Mouse (Mus musculus): ENCODE measurements around the gene Ppil4. TPM values are rescaled to one million over a fixed set of nuclear protein-coding genes. Genes with fewer than 3 reads are reported as not detected.

Gene Ppil4
- polyA plus RNA-seq, 1 experiment from 2014 or later, result 63.7 TPM

DNA sequence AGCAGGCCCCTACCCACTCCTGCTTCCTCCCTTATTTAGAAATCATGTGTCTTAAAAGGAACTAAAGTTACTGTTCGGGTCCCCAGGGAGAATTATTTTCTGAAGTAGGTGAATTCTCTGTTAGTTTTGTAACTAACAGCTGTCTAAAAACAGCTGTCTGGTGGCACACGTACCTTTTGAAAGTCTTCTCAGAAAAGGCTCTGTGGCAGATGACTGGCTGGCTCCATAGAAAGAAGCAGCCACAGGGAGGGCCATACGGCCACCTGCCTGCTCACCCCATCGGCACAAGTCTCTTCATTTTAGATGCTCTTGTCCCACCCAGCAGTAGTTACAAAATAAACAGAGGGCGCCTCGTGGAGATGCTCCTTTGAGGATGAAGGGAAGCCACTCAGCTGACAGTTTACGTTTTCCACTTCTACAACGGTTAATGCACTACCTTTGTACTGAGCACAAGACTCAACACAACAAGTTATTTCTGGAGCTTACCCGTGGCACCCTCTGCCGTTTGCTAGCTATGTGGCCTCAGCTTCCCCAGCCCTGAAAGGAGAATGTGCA, 42.1 kb downstream of the Ppil4 start:
- WGBS, result 80% methylated on average over 10 of the region's 10 CpGs
- Histone ChIP-seq H3K4me3 (replicated peaks; ENCODE audit: low read length) (no peak overlapping the region), H3K9ac (replicated peaks; ENCODE audit: low read depth, low read length) (no peak overlapping the region), H3K27me3 (replicated peaks; ENCODE audit: control insufficient read depth, insufficient read depth, low read length) (no peaks in the 10 kb centered on the region), H3K4me2 (ENCODE audit: low read length) (no peak overlapping the region), H3K4me1 (replicated peaks; ENCODE audit: control insufficient read depth, insufficient read depth, low read length) (no peaks in the 10 kb centered on the region), H3K9me3 (ENCODE audit: control insufficient read depth, low read length) (no peaks in the 10 kb centered on the region), H3K27ac (ENCODE audit: low read length) (no peak overlapping the region), H3K36me3 (ENCODE audit: control insufficient read depth, insufficient read depth) (no peaks in the 10 kb centered on the region)
- ATAC-seq, result no peak

DNA sequence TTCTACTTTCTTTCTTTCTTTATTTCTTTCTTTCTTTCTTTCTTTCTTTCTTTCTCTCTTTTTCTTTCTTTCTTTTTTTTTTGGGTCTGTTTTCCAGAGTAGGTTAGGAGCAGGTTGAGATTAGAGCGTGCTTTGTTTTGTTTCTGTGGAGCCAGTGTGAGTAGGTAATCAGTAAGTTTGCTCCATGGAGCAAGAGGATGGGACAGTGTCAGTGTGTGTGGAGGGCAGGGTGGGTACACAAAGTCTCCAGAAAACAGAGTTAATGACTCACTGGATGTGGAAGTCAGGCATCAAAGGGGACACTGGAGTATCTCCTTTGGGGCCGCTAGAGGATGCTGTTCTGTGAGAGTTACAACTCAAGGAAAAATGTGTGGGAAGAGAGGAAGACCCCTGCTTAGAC, 44.2 kb downstream of the Ppil4 start:
- no peak overlapping the region for H3K4me3 ChIP-seq (replicated peaks; ENCODE audit: low read length)
- no peak overlapping the region for H3K9ac ChIP-seq (replicated peaks; ENCODE audit: low read depth, low read length)
- no peak overlapping the region for H3K27ac ChIP-seq (ENCODE audit: low read length)
- no peaks in the 10 kb centered on the region for H3K4me1 ChIP-seq (replicated peaks; ENCODE audit: control insufficient read depth, insufficient read depth, low read length)
- H3K9me3 ChIP-seq (ENCODE audit: control insufficient read depth, low read length), result no peaks in the 10 kb centered on the region
- H3K27me3 ChIP-seq (replicated peaks; ENCODE audit: control insufficient read depth, insufficient read depth, low read length), result no peaks in the 10 kb centered on the region
- H3K4me2 ChIP-seq (ENCODE audit: low read length), result no peak overlapping the region
- WGBS, result 84% methylated on average over 2 of the region's 2 CpGs
- ATAC-seq, result no peak
- no peaks in the 10 kb centered on the region for H3K36me3 ChIP-seq (ENCODE audit: control insufficient read depth, insufficient read depth)

DNA sequence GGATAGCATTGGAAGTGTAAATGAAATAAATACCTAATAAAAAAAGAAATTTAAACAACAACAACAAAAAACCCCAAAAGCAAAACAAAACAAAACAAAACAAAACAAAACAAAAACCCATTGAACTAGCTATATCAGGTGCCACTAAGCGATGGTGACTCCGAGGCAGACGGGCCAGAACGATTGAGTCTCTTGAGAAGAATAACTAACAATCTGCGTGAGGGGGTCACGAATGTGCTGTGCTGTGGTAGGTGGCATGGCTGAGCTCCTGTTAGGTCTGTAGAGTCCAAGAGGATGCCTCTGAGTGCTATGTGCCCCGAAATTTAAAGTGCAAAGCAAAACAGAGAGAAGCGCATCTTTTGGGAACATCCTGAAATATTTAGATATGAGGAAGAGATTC, 44.8 kb downstream of the Ppil4 start:
- H3K27me3 ChIP-seq (replicated peaks; ENCODE audit: control insufficient read depth, insufficient read depth, low read length), result no peaks in the 10 kb centered on the region
- no peak overlapping the region for H3K9ac ChIP-seq (replicated peaks; ENCODE audit: low read depth, low read length)
- no peaks in the 10 kb centered on the region for H3K4me1 ChIP-seq (replicated peaks; ENCODE audit: control insufficient read depth, insufficient read depth, low read length)
- no peak for ATAC-seq
- no peak overlapping the region for H3K27ac ChIP-seq (ENCODE audit: low read length)
- H3K9me3 ChIP-seq (ENCODE audit: control insufficient read depth, low read length), result no peaks in the 10 kb centered on the region
- no peaks in the 10 kb centered on the region for H3K36me3 ChIP-seq (ENCODE audit: control insufficient read depth, insufficient read depth)
- H3K4me2 ChIP-seq (ENCODE audit: low read length), result no peak overlapping the region
- H3K4me3 ChIP-seq (replicated peaks; ENCODE audit: low read length), result no peak overlapping the region
- 86% methylated on average over 8 of the region's 8 CpGs for WGBS

DNA sequence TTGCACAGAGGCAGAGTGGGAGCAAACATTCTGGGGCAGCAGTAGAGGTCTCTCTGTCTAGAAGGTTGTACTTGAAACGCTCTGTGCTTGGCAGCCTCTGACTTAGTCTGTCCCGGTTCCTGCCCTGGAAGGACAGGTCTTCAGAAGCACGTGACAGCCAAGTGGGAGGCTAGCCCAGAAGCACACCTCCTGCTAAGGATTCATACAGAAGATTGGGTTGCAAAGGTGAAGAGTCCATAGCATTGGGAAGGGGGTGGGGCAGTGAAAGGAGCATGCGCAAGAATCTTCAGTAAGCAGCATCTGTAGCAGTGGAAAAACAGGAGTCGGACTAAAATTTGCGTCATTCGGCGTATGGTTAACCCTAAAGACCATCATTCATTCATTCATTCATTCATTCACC, 45.3 kb downstream of the Ppil4 start:
- no peaks in the 10 kb centered on the region for H3K27me3 ChIP-seq (replicated peaks; ENCODE audit: control insufficient read depth, insufficient read depth, low read length)
- H3K9me3 ChIP-seq (ENCODE audit: control insufficient read depth, low read length), result no peaks in the 10 kb centered on the region
- H3K4me2 ChIP-seq (ENCODE audit: low read length), result no peak overlapping the region
- H3K4me1 ChIP-seq (replicated peaks; ENCODE audit: control insufficient read depth, insufficient read depth, low read length), result no peaks in the 10 kb centered on the region
- H3K36me3 ChIP-seq (ENCODE audit: control insufficient read depth, insufficient read depth), result no peaks in the 10 kb centered on the region
- ATAC-seq, result no peak
- H3K9ac ChIP-seq (replicated peaks; ENCODE audit: low read depth, low read length), result no peak overlapping the region
- H3K27ac ChIP-seq (ENCODE audit: low read length), result no peak overlapping the region
- WGBS, result 94% methylated on average over 8 of the region's 8 CpGs
- H3K4me3 ChIP-seq (replicated peaks; ENCODE audit: low read length), result no peak overlapping the region

DNA sequence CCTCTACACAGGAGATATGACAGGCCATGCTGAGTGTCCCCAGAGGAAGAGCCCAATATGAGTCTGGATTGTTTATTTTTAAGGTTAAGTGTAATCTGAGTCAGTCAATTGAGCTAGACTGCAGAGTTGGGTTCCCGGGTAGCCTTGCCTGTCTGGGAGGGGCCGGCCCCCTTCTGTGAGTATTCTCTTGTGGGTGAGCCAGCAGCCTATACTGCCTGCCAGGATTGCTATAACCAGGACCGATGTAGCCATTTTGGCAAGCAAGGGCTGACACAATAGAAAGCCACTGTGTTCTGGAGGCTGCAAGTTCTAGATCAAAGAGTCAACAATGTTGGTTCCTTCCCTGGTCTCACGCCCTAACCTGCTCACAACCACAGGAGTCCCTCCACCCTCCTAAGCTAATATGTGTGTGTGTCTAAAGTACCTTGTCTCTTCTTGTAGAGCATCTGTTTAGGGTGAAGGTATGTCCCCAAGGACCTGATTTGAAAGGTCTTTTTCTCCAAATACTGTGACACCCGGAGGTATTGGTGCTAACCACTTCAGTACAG, 46.3 kb downstream of the Ppil4 start:
- Histone ChIP-seq H3K27ac (ENCODE audit: low read length) (no peak overlapping the region), H3K9ac (replicated peaks; ENCODE audit: low read depth, low read length) (no peak overlapping the region), H3K4me1 (replicated peaks; ENCODE audit: control insufficient read depth, insufficient read depth, low read length) (no peaks in the 10 kb centered on the region), H3K9me3 (ENCODE audit: control insufficient read depth, low read length) (no peaks in the 10 kb centered on the region), H3K36me3 (ENCODE audit: control insufficient read depth, insufficient read depth) (no peaks in the 10 kb centered on the region), H3K4me2 (ENCODE audit: low read length) (no peak overlapping the region), H3K4me3 (replicated peaks; ENCODE audit: low read length) (no peak overlapping the region), H3K27me3 (replicated peaks; ENCODE audit: control insufficient read depth, insufficient read depth, low read length) (no peaks in the 10 kb centered on the region)
- WGBS, result 82% methylated on average over 5 of the region's 5 CpGs
- no peak for ATAC-seq

DNA sequence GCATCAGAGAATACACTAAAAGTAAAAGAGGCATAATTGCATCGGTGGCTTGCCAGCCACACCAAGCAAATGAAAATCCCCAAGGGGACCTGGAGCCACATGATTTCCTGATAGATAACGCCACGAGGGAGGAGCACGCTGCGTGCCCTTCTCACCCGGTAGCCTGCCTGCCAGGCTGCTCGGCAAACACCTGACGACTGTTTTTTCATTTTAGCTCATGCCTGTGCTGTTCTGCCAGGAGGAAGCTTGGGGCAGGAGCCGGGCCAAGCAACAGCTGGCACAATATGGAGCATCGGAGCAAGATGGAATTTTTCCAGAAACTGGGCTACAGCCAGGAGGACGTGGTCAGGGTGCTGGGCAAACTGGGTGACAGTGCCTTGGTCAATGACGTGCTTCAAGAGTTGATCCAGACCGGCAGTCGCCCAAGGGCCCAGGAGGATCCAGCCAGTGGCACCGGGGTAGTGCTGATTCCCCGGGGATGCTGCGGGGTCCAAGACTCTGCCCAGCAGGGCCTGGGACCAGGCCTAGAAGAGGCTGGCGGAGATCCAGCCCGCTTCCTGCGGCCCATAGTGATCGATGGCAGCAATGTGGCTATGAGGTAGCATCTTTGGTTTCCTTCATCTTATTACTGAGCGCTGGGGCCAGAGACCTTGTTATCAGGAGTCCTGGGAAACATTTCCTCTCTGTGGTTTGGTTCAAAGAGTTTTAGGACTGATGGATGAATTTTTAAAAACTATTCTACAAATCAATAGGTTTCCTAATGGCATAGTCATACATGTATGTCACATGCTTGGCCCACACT, 47.1 kb downstream of the Ppil4 start:
- ATAC-seq, result no peak
- H3K36me3 ChIP-seq (ENCODE audit: control insufficient read depth, insufficient read depth), result no peaks in the 10 kb centered on the region
- no peak overlapping the region for H3K4me3 ChIP-seq (replicated peaks; ENCODE audit: low read length)
- WGBS, result 69% methylated on average over 22 of the region's 22 CpGs
- no peaks in the 10 kb centered on the region for H3K27me3 ChIP-seq (replicated peaks; ENCODE audit: control insufficient read depth, insufficient read depth, low read length)
- no peak overlapping the region for H3K27ac ChIP-seq (ENCODE audit: low read length)
- H3K9me3 ChIP-seq (ENCODE audit: control insufficient read depth, low read length), result no peaks in the 10 kb centered on the region
- no peak overlapping the region for H3K4me2 ChIP-seq (ENCODE audit: low read length)
- no peak overlapping the region for H3K9ac ChIP-seq (replicated peaks; ENCODE audit: low read depth, low read length)
- no peaks in the 10 kb centered on the region for H3K4me1 ChIP-seq (replicated peaks; ENCODE audit: control insufficient read depth, insufficient read depth, low read length)

DNA sequence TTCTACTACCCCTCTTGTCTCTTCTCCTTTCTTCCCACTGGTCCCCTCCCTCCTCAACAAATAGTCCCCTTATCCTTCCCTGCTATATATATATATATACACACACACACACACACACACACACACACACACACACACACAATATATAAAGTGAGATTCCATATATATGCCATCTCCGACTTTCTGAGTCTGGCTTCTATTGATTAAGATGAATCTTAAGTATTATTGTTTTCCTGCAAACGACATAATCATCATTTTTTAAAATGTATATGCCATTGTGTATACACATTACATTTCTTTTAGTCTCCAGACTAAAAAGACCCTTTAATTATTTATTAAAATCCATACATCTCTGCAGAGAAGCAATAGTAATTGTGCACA, 47.7 kb downstream of the Ppil4 start:
- no peaks in the 10 kb centered on the region for H3K36me3 ChIP-seq (ENCODE audit: control insufficient read depth, insufficient read depth)
- H3K4me1 ChIP-seq (replicated peaks; ENCODE audit: control insufficient read depth, insufficient read depth, low read length), result no peaks in the 10 kb centered on the region
- no peak overlapping the region for H3K4me3 ChIP-seq (replicated peaks; ENCODE audit: low read length)
- no peak overlapping the region for H3K4me2 ChIP-seq (ENCODE audit: low read length)
- ATAC-seq, result no peak
- H3K9me3 ChIP-seq (ENCODE audit: control insufficient read depth, low read length), result no peaks in the 10 kb centered on the region
- H3K27ac ChIP-seq (ENCODE audit: low read length), result no peak overlapping the region
- H3K9ac ChIP-seq (replicated peaks; ENCODE audit: low read depth, low read length), result no peak overlapping the region
- 87% methylated on average over 2 of the region's 2 CpGs for WGBS
- no peaks in the 10 kb centered on the region for H3K27me3 ChIP-seq (replicated peaks; ENCODE audit: control insufficient read depth, insufficient read depth, low read length)

DNA sequence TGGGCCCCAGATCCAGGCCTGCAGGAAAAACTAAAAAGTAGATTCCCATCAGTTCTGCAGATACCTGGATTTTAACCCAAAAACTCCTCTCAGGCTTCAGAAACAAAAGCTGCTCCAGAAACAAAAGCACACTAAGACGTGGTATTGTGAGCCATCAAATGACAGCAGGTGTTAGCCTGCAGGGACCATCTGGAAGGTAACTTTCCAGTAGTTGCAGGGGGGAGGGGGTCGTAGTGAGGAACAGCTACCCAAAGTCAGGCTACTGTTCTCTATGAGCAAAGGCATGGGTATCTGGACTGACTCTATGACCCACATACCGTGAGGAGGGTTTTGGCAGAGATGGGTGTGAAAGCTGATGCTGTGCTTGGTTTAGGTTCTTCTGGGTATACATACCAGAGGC, 48.1 kb downstream of the Ppil4 start:
- Histone ChIP-seq H3K4me3 (replicated peaks; ENCODE audit: low read length) (no peak overlapping the region), H3K36me3 (ENCODE audit: control insufficient read depth, insufficient read depth) (no peaks in the 10 kb centered on the region), H3K4me2 (ENCODE audit: low read length) (no peak overlapping the region), H3K27me3 (replicated peaks; ENCODE audit: control insufficient read depth, insufficient read depth, low read length) (no peaks in the 10 kb centered on the region), H3K4me1 (replicated peaks; ENCODE audit: control insufficient read depth, insufficient read depth, low read length) (no peaks in the 10 kb centered on the region), H3K27ac (ENCODE audit: low read length) (no peak overlapping the region), H3K9ac (replicated peaks; ENCODE audit: low read depth, low read length) (no peak overlapping the region), H3K9me3 (ENCODE audit: control insufficient read depth, low read length) (no peaks in the 10 kb centered on the region)
- 50% methylated on average over 3 of the region's 3 CpGs for WGBS
- ATAC-seq, result no peak

DNA sequence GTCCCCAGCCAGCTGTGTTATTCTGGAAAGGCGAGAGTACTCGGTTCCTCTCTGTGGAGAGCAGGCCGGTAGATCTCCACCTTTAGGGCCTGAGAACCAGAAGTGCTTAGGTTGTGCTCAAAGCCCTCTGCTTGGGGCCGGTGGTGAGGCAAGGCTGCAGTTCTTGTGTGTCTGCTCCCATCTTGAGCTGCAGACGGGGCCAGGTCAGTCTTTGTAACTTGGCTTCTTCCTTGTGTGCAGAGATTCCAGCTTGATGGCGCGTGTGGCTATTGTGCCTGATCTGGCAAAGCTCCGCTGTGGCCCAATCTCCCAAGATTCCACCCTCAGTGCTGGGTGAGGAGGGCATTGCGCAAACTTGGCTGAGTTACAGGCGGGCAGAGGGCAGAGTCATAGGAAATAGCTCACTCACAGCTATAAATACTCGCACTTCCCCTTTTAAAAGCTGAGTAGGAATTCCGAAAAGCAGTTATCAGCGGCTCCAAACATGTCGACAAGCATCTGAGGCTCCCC, 48.9 kb downstream of the Ppil4 start:
- no peak overlapping the region for H3K4me3 ChIP-seq (replicated peaks; ENCODE audit: low read length)
- no peak for ATAC-seq
- no peak overlapping the region for H3K4me2 ChIP-seq (ENCODE audit: low read length)
- H3K27me3 ChIP-seq (replicated peaks; ENCODE audit: control insufficient read depth, insufficient read depth, low read length), result no peaks in the 10 kb centered on the region
- H3K27ac ChIP-seq (ENCODE audit: low read length), result no peak overlapping the region
- no peak overlapping the region for H3K9ac ChIP-seq (replicated peaks; ENCODE audit: low read depth, low read length)
- H3K36me3 ChIP-seq (ENCODE audit: control insufficient read depth, insufficient read depth), result no peaks in the 10 kb centered on the region
- H3K4me1 ChIP-seq (replicated peaks; ENCODE audit: control insufficient read depth, insufficient read depth, low read length), result no peaks in the 10 kb centered on the region
- no peaks in the 10 kb centered on the region for H3K9me3 ChIP-seq (ENCODE audit: control insufficient read depth, low read length)
- WGBS, result 77% methylated on average over 14 of the region's 14 CpGs

Measured in forebrain, embryonic 16.5 days (tissue).